In genomic region chr4:133668537-133668936, GRCm38 (mm10) we compare ENCODE assay signal across 27 mouse cellular contexts. TPM values are rescaled to one million over a fixed set of nuclear protein-coding genes. Genes with fewer than 3 reads are reported as not detected.
DNase-seq lines count a peak whose midpoint lies in the region; ATAC-seq and TF ChIP-seq lines count a peak whose summit lies in the region.
"Had no signal": no experiment of that assay in that cellular context is flagged by ENCODE, and none has a peak within 500 bp of the region (broad histone marks: within the 10 kb centered on the region; RNA-seq: fewer than 3 reads in every experiment).

No protein-coding gene starts in this region.

- H3K4me2 ChIP-seq in embryonic facial prominence, embryonic 14.5 days (ENCODE audit: low read depth, low read length), result no peak overlapping the region
- no peak overlapping the region for H3K4me2 ChIP-seq in intestine, embryonic 16.5 days (ENCODE audit: low read depth, low read length)
- no peak overlapping the region for H3K4me2 ChIP-seq in intestine, embryonic 15.5 days (replicated peaks)
- H3K4me2 ChIP-seq in myocyte (ENCODE audit: low read depth), result no peak overlapping the region
- H3K4me2 ChIP-seq: embryonic facial prominence, embryonic 15.5 days; heart, embryonic 15.5 days; kidney, embryonic 15.5 days; limb, embryonic 15.5 days; stomach, embryonic 15.5 days had no signal

- H3K36me3 ChIP-seq in embryonic facial prominence, embryonic 14.5 days (ENCODE audit: control insufficient read depth, insufficient read depth, low read length), result peaks cover 19% of the 10 kb centered on the region; the same call in 1 of the 2 replicates
- peaks cover 39% of the 10 kb centered on the region for H3K36me3 ChIP-seq in embryonic facial prominence, embryonic 10.5 days (replicated peaks)
- H3K36me3 ChIP-seq in intestine, embryonic 16.5 days (ENCODE audit: control insufficient read depth, insufficient read depth, low read length), result peaks cover 7% of the 10 kb centered on the region; the same call in 1 of the 2 replicates
- peaks cover 6% of the 10 kb centered on the region; the same call in 1 of the 2 replicates for H3K36me3 ChIP-seq in intestine, embryonic 15.5 days
- no peaks in the 10 kb centered on the region for H3K36me3 ChIP-seq in myocyte (ENCODE audit: control insufficient read depth, insufficient read depth)

- H3K27ac ChIP-seq in embryonic facial prominence, embryonic 14.5 days (replicated peaks; ENCODE audit: low read depth, low read length), result no peak overlapping the region
- no peak overlapping the region for H3K27ac ChIP-seq in embryonic facial prominence, embryonic 10.5 days (replicated peaks)
- 0 out of 2 replicates have a peak overlapping the region, but pooled peaks have one; percentile 8 for H3K27ac ChIP-seq in intestine, embryonic 16.5 days (ENCODE audit: low read length)
- H3K27ac ChIP-seq in intestine, embryonic 15.5 days, result no peak overlapping the region
- H3K27ac ChIP-seq: embryonic facial prominence, embryonic 15.5 days; heart, embryonic 15.5 days; kidney, embryonic 15.5 days; limb, embryonic 15.5 days; macrophage; midbrain, embryonic 10.5 days; stomach, embryonic 15.5 days had no signal

- ATAC-seq in embryonic facial prominence, embryonic 14.5 days (ENCODE audit: low read depth), result no peak
- no peak for ATAC-seq in intestine, embryonic 16.5 days
- no peak for ATAC-seq in intestine, embryonic 15.5 days
- no peak for ATAC-seq in megakaryocyte, adult 5-6 weeks (ENCODE audit: poor library complexity, severe bottlenecking)
- no peak for ATAC-seq in erythroblast, adult 5-6 weeks (replicated peaks; ENCODE audit: low FRiP score, poor library complexity, severe bottlenecking)
- ATAC-seq: forebrain, postnatal 0 days; hindbrain, embryonic 16.5 days; midbrain, embryonic 16.5 days had no signal

- peaks cover 19% of the 10 kb centered on the region for H3K4me1 ChIP-seq in embryonic facial prominence, embryonic 14.5 days (ENCODE audit: control insufficient read depth, insufficient read depth, low read length)
- peaks cover 44% of the 10 kb centered on the region for H3K4me1 ChIP-seq in embryonic facial prominence, embryonic 10.5 days
- peaks cover 22% of the 10 kb centered on the region for H3K4me1 ChIP-seq in intestine, embryonic 16.5 days (ENCODE audit: control insufficient read depth, insufficient read depth, low read length)
- peaks cover 28% of the 10 kb centered on the region for H3K4me1 ChIP-seq in intestine, embryonic 15.5 days (replicated peaks)

- no peaks in the 10 kb centered on the region for H3K27me3 ChIP-seq in embryonic facial prominence, embryonic 14.5 days (replicated peaks; ENCODE audit: control insufficient read depth, insufficient read depth, low read length)
- no peaks in the 10 kb centered on the region for H3K27me3 ChIP-seq in embryonic facial prominence, embryonic 10.5 days (replicated peaks; ENCODE audit: low read depth, poor library complexity, severe bottlenecking)
- no peaks in the 10 kb centered on the region for H3K27me3 ChIP-seq in intestine, embryonic 16.5 days (replicated peaks; ENCODE audit: control insufficient read depth, insufficient read depth, low read length)
- no peaks in the 10 kb centered on the region for H3K27me3 ChIP-seq in intestine, embryonic 15.5 days (replicated peaks)
- no peaks in the 10 kb centered on the region for H3K27me3 ChIP-seq in myocyte (ENCODE audit: control insufficient read depth, insufficient read depth, insufficient read length)
- H3K27me3 ChIP-seq: embryonic facial prominence, embryonic 15.5 days; heart, embryonic 15.5 days; kidney, embryonic 15.5 days; limb, embryonic 15.5 days; stomach, embryonic 15.5 days had no signal

- no peaks in the 10 kb centered on the region for H3K79me2 ChIP-seq in myocyte (ENCODE audit: control insufficient read depth, insufficient read depth)

- no peak for DNase-seq in embryonic facial prominence, embryonic 14.5 days (ENCODE audit: low spot score)
- no peak for DNase-seq in embryonic facial prominence, embryonic 10.5 days (ENCODE audit: low spot score)
- DNase-seq in brain, adult 2 months (ENCODE audit: low read depth, low spot score), result peak; percentile 57
- DNase-seq: adrenal gland, adult 2 months; cerebellum, adult 2 months; cerebellum, postnatal 36 days; embryo, embryonic 11 days; forebrain, postnatal 0 days; kidney, adult 11 months; kidney, postnatal 36 days; layer of hippocampus, postnatal 36 days; thymus, adult 18-20 months; thymus, postnatal 4 days had no signal

- H3K9me3 ChIP-seq in embryonic facial prominence, embryonic 14.5 days (ENCODE audit: control insufficient read depth, low read length), result no peaks in the 10 kb centered on the region
- no peaks in the 10 kb centered on the region for H3K9me3 ChIP-seq in embryonic facial prominence, embryonic 10.5 days
- no peaks in the 10 kb centered on the region for H3K9me3 ChIP-seq in intestine, embryonic 16.5 days (ENCODE audit: control insufficient read depth, low read length)
- no peaks in the 10 kb centered on the region for H3K9me3 ChIP-seq in intestine, embryonic 15.5 days
- H3K9me3 ChIP-seq: embryonic facial prominence, embryonic 15.5 days; heart, embryonic 15.5 days; kidney, embryonic 15.5 days; limb, embryonic 15.5 days; midbrain, embryonic 10.5 days; stomach, embryonic 15.5 days had no signal

- TF ChIP-seq POLR2A in myocyte (IDR thresholded peaks at IDR 0.05; ENCODE audit: insufficient read length, low read depth), result no peak

- 68% methylated on average over 3 of the region's 3 CpGs for WGBS in embryonic facial prominence, embryonic 14.5 days
- 80% methylated on average over 3 of the region's 3 CpGs for WGBS in embryonic facial prominence, embryonic 10.5 days
- 69% methylated on average over 3 of the region's 3 CpGs for WGBS in intestine, embryonic 16.5 days
- WGBS in intestine, embryonic 15.5 days, result 70% methylated on average over 3 of the region's 3 CpGs

- H3ac ChIP-seq in myocyte (ENCODE audit: control insufficient read depth, insufficient read length), result no peak overlapping the region

- no peak overlapping the region for H3K4me3 ChIP-seq in embryonic facial prominence, embryonic 14.5 days (ENCODE audit: low read depth, low read length)
- H3K4me3 ChIP-seq in embryonic facial prominence, embryonic 10.5 days, result no peak overlapping the region
- H3K4me3 ChIP-seq in intestine, embryonic 16.5 days (ENCODE audit: low read length), result no peak overlapping the region
- no peak overlapping the region for H3K4me3 ChIP-seq in intestine, embryonic 15.5 days (replicated peaks)
- no peak overlapping the region for H3K4me3 ChIP-seq in myocyte
- H3K4me3 ChIP-seq: embryonic facial prominence, embryonic 15.5 days; heart, embryonic 15.5 days; kidney, embryonic 15.5 days; limb, embryonic 15.5 days; midbrain, embryonic 10.5 days; stomach, embryonic 15.5 days had no signal

- peak overlapping the region; percentile 0; the same call in 1 of the 2 replicates for H3K9ac ChIP-seq in embryonic facial prominence, embryonic 14.5 days (ENCODE audit: low read depth, low read length)
- no peak overlapping the region for H3K9ac ChIP-seq in intestine, embryonic 16.5 days (ENCODE audit: low read depth, low read length)
- H3K9ac ChIP-seq in intestine, embryonic 15.5 days, result no peak overlapping the region
- H3K9ac ChIP-seq: embryonic facial prominence, embryonic 15.5 days; forebrain, postnatal 0 days; heart, embryonic 15.5 days; limb, embryonic 15.5 days; stomach, embryonic 15.5 days had no signal

TF ChIP-seq in myocyte, 11 proteins besides CTCF, POLR2A, EP300 and RAD21:
- peak; percentile 1 to 48 (median 15) for TF ChIP-seq MYOG (IDR thresholded peaks at IDR 0.05; ENCODE audit: control insufficient read depth in 1 of 3, insufficient read depth in 1 of 3, insufficient read length in 2 of 3, low read depth in 2 of 3)
- TF ChIP-seq CEBPB (IDR thresholded peaks at IDR 0.05; ENCODE audit: insufficient read depth, poor library complexity, severe bottlenecking), result no peak
- TF ChIP-seq TCF3 (IDR thresholded peaks at IDR 0.05; ENCODE audit: insufficient read length, low read depth), result no peak
- TF ChIP-seq REST (IDR thresholded peaks at IDR 0.05; ENCODE audit: insufficient read depth, insufficient read length), result no peak
- no peak for TF ChIP-seq MYOD1 (IDR thresholded peaks at IDR 0.05; ENCODE audit: control insufficient read depth in 1 of 3, insufficient read length in 2 of 3, low read depth in 2 of 3)

RNA-seq across cellular contexts. Expression of gene Pigv, which starts 3.9 kb away (rescaled TPM):
- 8.4 and 11.3 TPM in 2 replicates for polyA plus RNA-seq in embryonic facial prominence, embryonic 14.5 days (2014; fragmentation: Nextera tagmentation; extraction: Ambion mirVana)
- polyA plus RNA-seq in embryonic facial prominence, embryonic 10.5 days (2016; fragmentation: Nextera tagmentation; extraction: Ambion mirVana), result 14.8 TPM in 2 replicates
- polyA plus RNA-seq in intestine, embryonic 16.5 days (2015; fragmentation: Nextera tagmentation; extraction: Ambion mirVana), result 16.6 and 18.5 TPM in 2 replicates
- 16.9 and 17.7 TPM in 2 replicates for polyA plus RNA-seq in intestine, embryonic 15.5 days (2015; fragmentation: Nextera tagmentation; extraction: Ambion mirVana)
- 9.8 TPM for polyA plus RNA-seq in myocyte (2012; fragmentation: generic; extraction: Trizol)
- total RNA-seq in megakaryocyte, adult 5-6 weeks (2015), result 7.5 and 7.8 TPM in 2 replicates
- total RNA-seq in megakaryocyte, adult 5-6 weeks (2017), result 7.2 and 7.9 TPM in 2 replicates
- 0.84 and 8.1 TPM in 2 replicates for total RNA-seq in erythroblast, adult 5-6 weeks (2015; ENCODE audit: low replicate concordance)
- 1.1 and 1.7 TPM in 2 replicates for total RNA-seq in erythroblast, adult 5-6 weeks (2017; ENCODE audit: low replicate concordance)

RNA-seq across cellular contexts. Expression of gene Zdhhc18, which starts 18.6 kb away (rescaled TPM):
- 2.1 and 3.7 TPM in 2 replicates for polyA plus RNA-seq in embryonic facial prominence, embryonic 14.5 days (2014; fragmentation: Nextera tagmentation; extraction: Ambion mirVana)
- polyA plus RNA-seq in embryonic facial prominence, embryonic 10.5 days (2016; fragmentation: Nextera tagmentation; extraction: Ambion mirVana), result 2.3 and 3.0 TPM in 2 replicates
- 1.3 and 1.6 TPM in 2 replicates for polyA plus RNA-seq in intestine, embryonic 16.5 days (2015; fragmentation: Nextera tagmentation; extraction: Ambion mirVana)
- polyA plus RNA-seq in intestine, embryonic 15.5 days (2015; fragmentation: Nextera tagmentation; extraction: Ambion mirVana), result 2.0 and 4.1 TPM in 2 replicates
- 14.3 TPM for polyA plus RNA-seq in myocyte (2012; fragmentation: generic; extraction: Trizol)
- total RNA-seq in megakaryocyte, adult 5-6 weeks (2015), result 15.0 and 29.5 TPM in 2 replicates
- total RNA-seq in megakaryocyte, adult 5-6 weeks (2017), result 9.3 and 12.2 TPM in 2 replicates
- 4.4 and 8.8 TPM in 2 replicates for total RNA-seq in erythroblast, adult 5-6 weeks (2015; ENCODE audit: low replicate concordance)
- 3.8 and 8.8 TPM in 2 replicates for total RNA-seq in erythroblast, adult 5-6 weeks (2017; ENCODE audit: low replicate concordance)
